Mouse (Mus musculus) layer of hippocampus, postnatal 36 days (tissue): Measurements from ENCODE around the gene Prop1. TPM values are rescaled to one million over a fixed set of nuclear protein-coding genes. Genes with fewer than 3 reads are reported as not detected.

Experiments
- DNase-seq, 2 experiments: peaks; one replicate each; pipeline ENCODE4 v3.0.0; 2022
- total RNA-seq, 2 experiments: library from RNA; stranded (reverse); gene quantifications; 2 replicates each; pipeline ENCODE4 v1.2.3; 2021

Prop1 gene
- total RNA-seq: not detected

- no peak for DNase-seq
These were observed at the start of gene Prop1 for GRCm38 (mm10) chr11:50953665-50954064. Gene Prop1 (minus strand): TSS chr11:50953765.

DNA sequence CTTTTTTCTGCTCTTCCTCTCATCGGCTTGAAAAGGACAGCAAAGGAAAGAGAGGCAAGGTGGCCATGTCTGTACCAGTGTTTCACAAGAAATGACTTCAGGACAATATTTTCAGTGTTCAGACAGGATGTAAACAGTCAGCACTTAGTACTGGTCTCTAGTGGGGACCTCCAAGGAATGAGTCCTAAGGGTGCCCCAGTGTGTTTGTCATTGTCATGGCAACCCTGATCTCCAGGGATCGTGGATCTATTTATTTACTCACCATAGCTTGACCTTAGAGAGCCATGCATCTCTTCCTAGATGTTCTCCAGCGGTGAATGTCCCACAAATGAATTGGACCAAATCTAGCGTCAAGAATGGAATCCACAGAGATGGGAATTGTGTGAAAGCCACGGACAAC is 49.7 kb upstream of the Prop1 start, which contains the start of gene Olfr51:
Gene Olfr51, plus strand, starts transcription at position 301 of the 400 bp plus-strand sequence.
- DNase-seq: no peak

DNA sequence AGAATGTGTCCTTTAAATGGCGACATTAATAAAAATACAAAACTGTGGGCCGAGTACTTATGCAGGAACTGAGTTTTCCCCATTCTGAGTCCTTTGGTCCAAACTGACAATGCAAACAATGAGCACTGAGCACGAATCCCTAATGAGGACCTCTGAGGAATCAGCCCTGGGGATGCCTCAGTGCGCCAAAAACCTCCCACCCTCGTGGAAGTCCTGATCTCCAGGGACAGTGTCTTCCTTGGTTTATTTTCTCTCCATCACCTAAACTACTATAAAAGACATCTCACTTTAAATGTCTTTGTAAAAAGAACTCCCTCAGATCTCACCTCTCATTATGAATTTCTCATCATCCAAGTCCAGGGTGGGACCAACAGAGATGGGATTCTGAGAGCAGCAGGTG is 28.1 kb upstream of the Prop1 start, which contains the start of gene Olfr1377:
Gene Olfr1377, plus strand, starts transcription at position 301 of the 400 bp plus-strand sequence.
- DNase-seq: no peak

GRCm38 (mm10) chr11:50977216-50977615 is 23.7 kb upstream of the Prop1 start:
- DNase-seq: no peak

- DNase-seq: no peak
These were observed 12.7 kb upstream of the Prop1 start, which contains the start of gene Olfr1378 for GRCm38 (mm10) chr11:50966230-50966629. Gene Olfr1378 (plus strand): TSS chr11:50966530.

- DNase-seq: no peak
These were observed 11.3 kb upstream of the Prop1 start for GRCm38 (mm10) chr11:50964886-50965285.

DNA sequence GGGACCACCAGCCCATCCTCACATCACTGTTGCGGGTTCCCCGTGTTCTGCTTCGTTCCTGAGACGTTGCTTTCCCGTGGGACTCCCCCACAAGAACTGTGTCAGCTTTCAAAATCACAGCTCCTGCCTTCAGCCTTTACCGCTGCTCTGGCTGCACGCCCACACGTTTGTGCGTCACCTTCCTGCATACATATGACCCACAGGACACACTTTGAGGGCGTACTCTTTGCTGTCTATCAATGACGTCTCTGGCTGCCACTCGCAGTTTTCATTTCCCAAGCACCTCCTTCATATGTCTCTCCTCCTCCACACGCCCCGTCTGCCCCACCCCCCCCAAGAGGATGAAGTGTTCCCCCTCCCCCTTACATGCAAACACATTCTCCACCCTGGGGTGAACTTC is 1.3 kb downstream of the Prop1 start:
- DNase-seq: no peak

GRCm38 (mm10) chr11:50943506-50943905 is 10.1 kb downstream of the Prop1 start, which contains the start of gene 4933414I15Rik:
Gene 4933414I15Rik (minus strand): TSS chr11:50943765.
- DNase-seq: no peak

DNA sequence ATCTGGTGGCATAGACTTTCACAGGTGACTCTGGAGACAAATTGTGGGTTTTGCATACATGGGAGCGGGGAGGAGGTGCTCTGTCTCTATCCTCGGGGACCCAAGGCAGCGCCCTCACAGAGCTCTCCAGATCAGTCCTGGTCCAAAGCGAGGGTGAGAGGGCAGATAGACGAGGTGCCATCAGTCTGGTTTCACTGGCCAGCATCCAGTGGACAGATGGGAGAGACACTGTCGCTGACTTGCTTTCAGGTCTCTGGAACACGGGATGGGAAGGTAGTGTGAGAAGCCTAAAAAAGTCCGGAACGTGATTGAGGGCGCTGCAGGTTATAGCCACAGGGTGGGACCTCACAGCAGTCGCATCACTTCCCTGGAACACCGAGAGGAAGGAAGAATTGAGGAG is 11.2 kb downstream of the Prop1 start:
- no peak for DNase-seq

DNA sequence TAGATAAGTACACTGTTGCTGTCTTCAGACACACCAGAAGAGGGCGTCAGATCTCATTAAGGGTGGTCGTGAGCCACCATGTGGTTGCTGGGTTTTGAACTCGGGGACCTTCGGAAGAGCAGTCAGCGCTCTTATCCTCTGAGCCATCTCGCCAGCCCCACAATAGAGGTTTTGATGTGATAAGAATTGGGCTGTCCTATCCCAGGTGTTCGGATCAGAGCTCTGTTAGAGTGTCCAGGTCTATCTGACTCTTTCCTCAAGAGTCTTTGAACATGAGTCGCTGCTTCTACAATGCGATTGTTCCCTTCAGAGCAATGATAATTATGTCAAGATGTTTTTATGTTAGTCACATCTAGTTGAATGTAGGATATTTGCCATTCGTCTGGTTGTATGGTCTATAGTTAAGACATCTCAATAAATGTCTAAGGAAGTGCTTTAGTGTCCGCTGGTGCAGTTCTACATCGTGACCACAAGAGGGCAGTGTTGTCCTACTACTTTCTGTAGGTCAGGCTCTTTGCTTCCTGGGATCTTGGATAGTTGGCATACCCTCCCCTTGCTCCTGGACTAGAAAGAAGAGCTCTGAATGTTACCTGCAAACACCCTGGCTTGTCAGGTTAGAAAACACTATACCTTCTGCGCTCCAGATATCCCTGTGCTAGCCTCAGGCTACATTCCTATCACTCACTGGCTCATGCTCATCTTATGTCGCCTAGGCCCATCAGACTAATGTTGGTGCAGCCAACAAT is 13.8 kb downstream of the Prop1 start:
- DNase-seq: peak in 1 of 2 experiments; percentile 18

GRCm38 (mm10) chr11:50938435-50938834 is 15.1 kb downstream of the Prop1 start:
- no peak for DNase-seq

GRCm38 (mm10) chr11:50932040-50932439 is 21.5 kb downstream of the Prop1 start:
- DNase-seq: no peak

- DNase-seq: peak; percentile 85 to 87
These were observed 22.1 kb downstream of the Prop1 start, which contains the start of gene Zfp354b for GRCm38 (mm10) chr11:50931451-50931866. Gene Zfp354b (minus strand): TSS chr11:50931633.

GRCm38 (mm10) chr11:50931021-50931420 is 22.5 kb downstream of the Prop1 start:
- no peak for DNase-seq

DNA sequence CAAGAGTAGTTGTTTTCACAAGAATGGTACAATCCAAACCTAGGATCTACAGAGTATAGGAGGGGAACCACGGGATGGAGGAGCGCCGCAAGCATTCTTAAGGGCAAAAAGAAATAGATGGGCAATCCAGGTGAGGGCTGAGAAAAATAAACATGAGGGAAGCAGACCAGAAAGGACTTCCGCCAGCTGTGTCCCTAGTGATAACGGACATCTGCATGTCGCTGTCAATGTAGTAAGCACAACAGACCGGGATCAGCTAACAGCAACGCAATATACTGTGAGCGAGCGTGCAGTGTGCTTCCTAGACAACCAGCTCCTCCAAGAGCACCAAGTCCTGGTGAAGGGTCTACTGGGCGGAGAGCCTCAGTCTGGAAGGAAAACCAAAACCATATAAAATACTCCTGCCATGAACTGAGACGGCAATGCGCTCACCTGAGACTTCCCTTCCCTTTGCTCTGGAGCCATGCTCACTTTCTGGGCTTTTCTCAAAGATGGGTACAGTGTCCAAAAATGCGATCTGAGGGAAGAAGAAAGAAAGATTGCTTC is 23.0 kb downstream of the Prop1 start:
- DNase-seq: peak in 1 of 2 experiments; percentile 10

DNA sequence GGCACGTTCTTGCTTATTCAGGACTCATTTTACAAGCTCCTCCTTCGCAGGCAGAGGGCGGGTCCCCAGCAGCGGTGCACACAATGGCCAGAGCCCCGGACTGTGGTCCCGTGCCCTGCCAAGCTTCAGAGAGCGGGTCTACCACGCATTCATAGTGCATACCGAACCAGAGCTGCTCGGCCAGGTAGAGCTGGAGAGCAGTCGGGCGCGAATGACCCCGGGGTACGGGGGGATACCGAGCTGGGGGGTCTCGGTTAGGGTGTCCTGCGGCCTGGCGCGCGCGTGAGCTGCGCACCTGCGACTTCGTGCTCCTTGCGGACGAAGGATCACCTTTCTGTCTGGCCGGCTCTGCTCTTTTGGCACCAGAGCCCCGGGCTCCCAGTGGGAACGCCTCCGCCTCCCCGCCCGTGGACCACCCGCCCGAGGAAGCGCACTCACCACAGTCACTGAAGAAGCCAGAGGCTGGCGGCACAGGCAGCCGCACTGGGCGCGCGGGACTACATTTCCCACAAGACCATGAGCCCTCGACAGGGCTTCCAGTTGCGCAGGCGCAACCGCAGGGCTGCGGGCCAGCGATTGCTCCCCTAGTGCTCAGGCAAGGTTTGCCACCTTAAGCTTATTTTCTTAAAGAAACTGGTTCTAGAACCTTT is 37.8 kb downstream of the Prop1 start, which contains the start of gene Zfp2:
Gene Zfp2, minus strand, starts transcription at position 495 of the 650 bp plus-strand sequence.
- DNase-seq: peak; percentile 90 to 91

DNA sequence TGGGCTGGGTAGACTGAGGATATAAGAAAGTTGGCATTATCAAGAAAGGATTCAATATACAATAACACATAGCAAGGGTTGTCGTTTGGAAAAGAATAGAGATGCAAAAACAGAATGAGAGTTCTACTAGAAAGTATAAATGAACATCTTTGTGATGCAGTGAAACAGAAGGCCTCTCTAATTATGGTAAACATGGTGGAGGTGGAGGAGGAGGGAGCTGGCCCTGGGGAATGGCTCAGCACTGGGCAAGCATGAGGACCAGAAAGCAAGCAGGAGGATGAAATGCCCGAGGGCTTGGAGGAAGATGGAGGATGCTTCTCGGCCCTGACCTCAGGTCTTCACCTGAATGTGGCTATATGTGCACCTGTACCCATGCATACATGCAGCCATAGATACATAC is 39.1 kb downstream of the Prop1 start:
- no peak for DNase-seq

- no peak for DNase-seq
These were observed 40.3 kb downstream of the Prop1 start for GRCm38 (mm10) chr11:50913301-50913700.

DNA sequence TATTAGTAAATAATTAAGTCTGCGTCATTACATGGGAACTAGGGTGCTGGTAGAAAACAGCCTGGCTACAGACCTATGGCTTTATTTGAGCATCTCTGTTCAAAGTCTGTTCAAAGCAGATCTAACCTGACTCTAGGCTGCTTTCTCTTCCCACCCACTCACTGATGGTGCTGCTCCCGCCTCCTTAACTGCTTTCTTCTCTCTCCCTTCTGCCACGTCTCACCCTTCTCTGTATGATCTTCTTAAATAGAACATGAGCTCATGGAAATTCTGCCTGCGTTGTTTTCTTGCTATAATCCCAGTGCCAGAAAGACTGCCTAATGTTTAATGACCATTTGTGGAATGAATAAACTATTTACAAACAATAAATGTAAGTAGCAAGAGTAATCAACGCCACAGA is 45.4 kb downstream of the Prop1 start:
- DNase-seq: no peak
